Mouse (Mus musculus): ENCODE measurements around the gene Chaf1a.

DNA sequence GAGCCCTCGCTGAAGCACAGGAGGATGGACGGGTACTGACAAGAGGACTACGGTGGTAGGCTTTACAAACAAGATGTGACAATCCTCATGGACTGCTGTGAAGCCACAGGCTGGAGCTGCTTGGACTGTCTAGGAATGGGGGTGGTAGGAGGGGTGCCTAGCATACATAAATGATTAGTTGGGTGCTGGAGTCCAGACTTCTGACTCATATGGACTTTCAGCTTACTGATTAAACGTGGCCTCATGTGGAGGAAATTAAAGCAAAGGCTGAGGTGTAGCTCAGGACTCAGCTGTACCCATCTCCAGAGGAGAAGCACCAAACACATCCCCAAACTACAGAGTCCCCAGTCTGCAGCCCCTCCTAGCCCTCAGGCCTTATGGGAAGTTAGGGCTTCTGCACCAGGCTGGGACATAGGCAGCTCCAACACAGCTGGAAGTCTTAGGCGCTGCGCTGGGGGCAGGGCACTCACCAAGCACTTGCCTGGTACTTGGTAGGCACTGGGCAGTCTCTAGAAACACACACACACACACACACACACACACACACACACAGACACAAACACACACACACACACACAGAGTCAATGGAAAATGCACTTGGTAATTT, 8.0 kb upstream of the Chaf1a start:
- no peak for TF ChIP-seq CTCF (IDR thresholded peaks at IDR 0.05; ENCODE audit: low read depth, low read length)
- no peak for TF ChIP-seq EP300 (IDR thresholded peaks at IDR 0.05; ENCODE audit: insufficient read depth, low read depth, low read length)
- no peak for TF ChIP-seq POLR2A (IDR thresholded peaks at IDR 0.05; ENCODE audit: insufficient read depth, low read length)
